Mouse (Mus musculus): ENCODE results near the gene Manbal. TPM values are rescaled to one million over a fixed set of nuclear protein-coding genes. Genes with fewer than 3 reads are reported as not detected.

The Manbal gene
- total RNA-seq (2015; ENCODE audit: low replicate concordance) (15.9 and 26.0 TPM in 2 replicates), total RNA-seq (2017; ENCODE audit: low replicate concordance) (3.3 and 9.4 TPM in 2 replicates)

GRCm38 (mm10) chr2:157367184-157367893, at the start of gene Manbal:
TSS of gene Manbal (plus strand) at chr2:157367594.
- ATAC-seq (replicated peaks; ENCODE audit: low FRiP score, poor library complexity, severe bottlenecking): peak; percentile 90

- ATAC-seq (replicated peaks; ENCODE audit: low FRiP score, poor library complexity, severe bottlenecking): no peak
These were observed 47.3 kb upstream of the Manbal start for GRCm38 (mm10) chr2:157320135-157320534.

GRCm38 (mm10) chr2:157320886-157321285, 46.5 kb upstream of the Manbal start:
- no peak for ATAC-seq (replicated peaks; ENCODE audit: low FRiP score, poor library complexity, severe bottlenecking)

- ATAC-seq (replicated peaks; ENCODE audit: low FRiP score, poor library complexity, severe bottlenecking): no peak
These were observed 45.2 kb upstream of the Manbal start for GRCm38 (mm10) chr2:157322029-157322766.

- no peak for ATAC-seq (replicated peaks; ENCODE audit: low FRiP score, poor library complexity, severe bottlenecking)
These were observed 42.2 kb upstream of the Manbal start for GRCm38 (mm10) chr2:157325238-157325637.

- ATAC-seq (replicated peaks; ENCODE audit: low FRiP score, poor library complexity, severe bottlenecking): no peak
These were observed 39.3 kb upstream of the Manbal start for GRCm38 (mm10) chr2:157328106-157328505.

GRCm38 (mm10) chr2:157328570-157328969, 38.8 kb upstream of the Manbal start:
- no peak for ATAC-seq (replicated peaks; ENCODE audit: low FRiP score, poor library complexity, severe bottlenecking)

- no peak for ATAC-seq (replicated peaks; ENCODE audit: low FRiP score, poor library complexity, severe bottlenecking)
These were observed 35.3 kb upstream of the Manbal start for GRCm38 (mm10) chr2:157332059-157332458.

- no peak for ATAC-seq (replicated peaks; ENCODE audit: low FRiP score, poor library complexity, severe bottlenecking)
These were observed 28.7 kb upstream of the Manbal start for GRCm38 (mm10) chr2:157338663-157339062.

- ATAC-seq (replicated peaks; ENCODE audit: low FRiP score, poor library complexity, severe bottlenecking): no peak
These were observed 27.9 kb upstream of the Manbal start for GRCm38 (mm10) chr2:157339532-157339931.

GRCm38 (mm10) chr2:157340221-157340741, 27.1 kb upstream of the Manbal start:
- no peak for ATAC-seq (replicated peaks; ENCODE audit: low FRiP score, poor library complexity, severe bottlenecking)

GRCm38 (mm10) chr2:157341554-157342270, 25.7 kb upstream of the Manbal start:
- no peak for ATAC-seq (replicated peaks; ENCODE audit: low FRiP score, poor library complexity, severe bottlenecking)

GRCm38 (mm10) chr2:157342328-157342926, 25.0 kb upstream of the Manbal start:
- no peak for ATAC-seq (replicated peaks; ENCODE audit: low FRiP score, poor library complexity, severe bottlenecking)

GRCm38 (mm10) chr2:157343337-157343736, 24.1 kb upstream of the Manbal start:
- ATAC-seq (replicated peaks; ENCODE audit: low FRiP score, poor library complexity, severe bottlenecking): no peak

GRCm38 (mm10) chr2:157347361-157348159, 19.8 kb upstream of the Manbal start, which contains the start of gene Ghrh:
TSS of gene Ghrh (minus strand) at chr2:157347506.
- no peak for ATAC-seq (replicated peaks; ENCODE audit: low FRiP score, poor library complexity, severe bottlenecking)

- ATAC-seq (replicated peaks; ENCODE audit: low FRiP score, poor library complexity, severe bottlenecking): no peak
These were observed 18.1 kb upstream of the Manbal start for GRCm38 (mm10) chr2:157349121-157349778.

GRCm38 (mm10) chr2:157353183-157353582, 14.2 kb upstream of the Manbal start:
- no peak for ATAC-seq (replicated peaks; ENCODE audit: low FRiP score, poor library complexity, severe bottlenecking)

- no peak for ATAC-seq (replicated peaks; ENCODE audit: low FRiP score, poor library complexity, severe bottlenecking)
These were observed 13.3 kb upstream of the Manbal start for GRCm38 (mm10) chr2:157354106-157354505.
